Mouse (Mus musculus): ENCODE results near the gene Kcnk15. TPM values are rescaled to one million over a fixed set of nuclear protein-coding genes. Genes with fewer than 3 reads are reported as not detected.

Gene Kcnk15
- total RNA-seq (2023), result not detected in 2 replicates

GRCm38 (mm10) chr2:163853461-163853901 lies at the start of gene Kcnk15:
TSS of gene Kcnk15 (plus strand) at chr2:163853651.

GRCm38 (mm10) chr2:163820607-163821006 lies 32.8 kb upstream of the Kcnk15 start, which contains the start of gene Ccn5:
TSS of gene Ccn5 (plus strand) at chr2:163820861.

Other genes starting within 250 kb of the Kcnk15 start
- 431 and 484 TPM in 2 replicates for gene Serinc3, start 208.5 kb upstream of the Kcnk15 start, total RNA-seq (2023)
- gene Pkig, start 195.3 kb upstream of the Kcnk15 start, total RNA-seq (2023), result 15.7 and 16.7 TPM in 2 replicates
- 12.9 and 18.1 TPM in 2 replicates for gene Ada, start 103.4 kb upstream of the Kcnk15 start, total RNA-seq (2023)
- not detected in 2 replicates for gene Ccn5, start 32.8 kb upstream of the Kcnk15 start, total RNA-seq (2023)
- 0.25 and 0.32 TPM in 2 replicates for gene Rims4, start 65.0 kb downstream of the Kcnk15 start, total RNA-seq (2023)
- 143 and 153 TPM in 2 replicates for gene Ywhab, start 141.3 kb downstream of the Kcnk15 start, total RNA-seq (2023)
- gene Pabpc1l, start 171.8 kb downstream of the Kcnk15 start, total RNA-seq (2023), result 17.3 and 24.3 TPM in 2 replicates
- 146 and 165 TPM in 2 replicates for gene Stk4, start 216.7 kb downstream of the Kcnk15 start, total RNA-seq (2023)
- 38.4 and 51.3 TPM in 2 replicates for gene Tomm34, start 217.5 kb downstream of the Kcnk15 start, total RNA-seq (2023)

Measured in neutrophil, adult 65 days (primary cell).